Mouse (Mus musculus): ENCODE measurements around the gene Oxtr.

Oxtr gene

GRCm38 (mm10) chr6:112494620-112495081, 4.9 kb upstream of the Oxtr start:
- no peak for TF ChIP-seq GATA4 (IDR thresholded peaks at IDR 0.05; ENCODE audit: insufficient replicate concordance, low read length)

GRCm38 (mm10) chr6:112493371-112493770, 3.6 kb upstream of the Oxtr start:
- no peak for TF ChIP-seq GATA4 (IDR thresholded peaks at IDR 0.05; ENCODE audit: insufficient replicate concordance, low read length)

GRCm38 (mm10) chr6:112492656-112493055, 2.9 kb upstream of the Oxtr start:
- no peak for TF ChIP-seq GATA4 (IDR thresholded peaks at IDR 0.05; ENCODE audit: insufficient replicate concordance, low read length)

GRCm38 (mm10) chr6:112491521-112491920, 1.8 kb upstream of the Oxtr start:
- TF ChIP-seq GATA4 (IDR thresholded peaks at IDR 0.05; ENCODE audit: insufficient replicate concordance, low read length), result no peak

GRCm38 (mm10) chr6:112490625-112491242, 991 bp upstream of the Oxtr start:
- no peak for TF ChIP-seq GATA4 (IDR thresholded peaks at IDR 0.05; ENCODE audit: insufficient replicate concordance, low read length)

- no peak for TF ChIP-seq GATA4 (IDR thresholded peaks at IDR 0.05; ENCODE audit: insufficient replicate concordance, low read length)
These were observed 398 bp downstream of the Oxtr start for GRCm38 (mm10) chr6:112489181-112489909.

GRCm38 (mm10) chr6:112488821-112489180, 942 bp downstream of the Oxtr start:
- TF ChIP-seq GATA4 (IDR thresholded peaks at IDR 0.05; ENCODE audit: insufficient replicate concordance, low read length), result no peak

GRCm38 (mm10) chr6:112487993-112488392, 1.8 kb downstream of the Oxtr start:
- TF ChIP-seq GATA4 (IDR thresholded peaks at IDR 0.05; ENCODE audit: insufficient replicate concordance, low read length), result no peak

GRCm38 (mm10) chr6:112484316-112484715, 5.4 kb downstream of the Oxtr start:
- no peak for TF ChIP-seq GATA4 (IDR thresholded peaks at IDR 0.05; ENCODE audit: insufficient replicate concordance, low read length)

- TF ChIP-seq GATA4 (IDR thresholded peaks at IDR 0.05; ENCODE audit: insufficient replicate concordance, low read length), result no peak
These were observed 9.9 kb downstream of the Oxtr start for GRCm38 (mm10) chr6:112479861-112480260.

GRCm38 (mm10) chr6:112471644-112472043, 18.1 kb downstream of the Oxtr start:
- no peak for TF ChIP-seq GATA4 (IDR thresholded peaks at IDR 0.05; ENCODE audit: insufficient replicate concordance, low read length)

- no peak for TF ChIP-seq GATA4 (IDR thresholded peaks at IDR 0.05; ENCODE audit: insufficient replicate concordance, low read length)
These were observed 23.7 kb downstream of the Oxtr start for GRCm38 (mm10) chr6:112466001-112466400.

- TF ChIP-seq GATA4 (IDR thresholded peaks at IDR 0.05; ENCODE audit: insufficient replicate concordance, low read length), result no peak
These were observed 24.3 kb downstream of the Oxtr start for GRCm38 (mm10) chr6:112465441-112465840.

GRCm38 (mm10) chr6:112463331-112463730, 26.4 kb downstream of the Oxtr start:
- no peak for TF ChIP-seq GATA4 (IDR thresholded peaks at IDR 0.05; ENCODE audit: insufficient replicate concordance, low read length)

GRCm38 (mm10) chr6:112461459-112461858, 28.3 kb downstream of the Oxtr start:
- TF ChIP-seq GATA4 (IDR thresholded peaks at IDR 0.05; ENCODE audit: insufficient replicate concordance, low read length), result no peak

- no peak for TF ChIP-seq GATA4 (IDR thresholded peaks at IDR 0.05; ENCODE audit: insufficient replicate concordance, low read length)
These were observed 30.4 kb downstream of the Oxtr start, which contains the start of gene Cav3 for GRCm38 (mm10) chr6:112459341-112459749. Gene Cav3 (plus strand): TSS chr6:112459505.
